ENCODE assay signal across 25 mouse cellular contexts in genomic region chr4:36038742-36039141, GRCm38 (mm10).
DNase-seq lines count a peak whose midpoint lies in the region; ATAC-seq and TF ChIP-seq lines count a peak whose summit lies in the region.
"Had no signal": no experiment of that assay in that cellular context is flagged by ENCODE, and none has a peak within 500 bp of the region (broad histone marks: within the 10 kb centered on the region; RNA-seq: fewer than 3 reads in every experiment).

No protein-coding gene starts in this region.

- peak in 1 of 2 experiments; percentile 3 for DNase-seq in layer of hippocampus, adult 2 months (ENCODE audit: low spot score in 2 of 2)
- no peak for DNase-seq in layer of hippocampus, postnatal 36 days
- no peak for DNase-seq in liver, postnatal 0 days
- peak; percentile 2 for DNase-seq in ES-CJ7 (ENCODE audit: low read depth, low spot score)
- DNase-seq in ovary, postnatal 36 days (ENCODE audit: low spot score): no peak
- DNase-seq in spleen, adult 18-20 months: no peak
- DNase-seq: adrenal gland, postnatal 10 days; adrenal gland, postnatal 36 days; cerebellum, adult 11 months; cerebellum, adult 2 months; cerebellum, adult 9-11 months; cerebellum, postnatal 25 days; forebrain, postnatal 0 days; gastrocnemius, adult 2 months; gastrocnemius, postnatal 14 days; heart, adult 11 months had no signal

- H3K27me3 ChIP-seq in liver, postnatal 0 days (ENCODE audit: insufficient read depth, low read length): no peaks in the 10 kb centered on the region
- no peaks in the 10 kb centered on the region for H3K27me3 ChIP-seq in liver, embryonic 12.5 days (replicated peaks)
- H3K27me3 ChIP-seq in intestine, embryonic 16.5 days (replicated peaks; ENCODE audit: control insufficient read depth, insufficient read depth, low read length): no peaks in the 10 kb centered on the region
- H3K27me3 ChIP-seq: embryonic facial prominence, embryonic 12.5 days; embryonic facial prominence, embryonic 15.5 days; hindbrain, embryonic 13.5 days; Patski had no signal

- no peaks in the 10 kb centered on the region for H3K9me3 ChIP-seq in liver, postnatal 0 days (ENCODE audit: low read length)
- no peaks in the 10 kb centered on the region for H3K9me3 ChIP-seq in liver, embryonic 12.5 days (replicated peaks)
- H3K9me3 ChIP-seq in intestine, embryonic 16.5 days (ENCODE audit: control insufficient read depth, low read length): no peaks in the 10 kb centered on the region
- H3K9me3 ChIP-seq: embryonic facial prominence, embryonic 12.5 days; embryonic facial prominence, embryonic 15.5 days; hindbrain, embryonic 13.5 days had no signal

- no peak overlapping the region for H3K4me2 ChIP-seq in liver, postnatal 0 days (ENCODE audit: low read depth, low read length)
- no peak overlapping the region for H3K4me2 ChIP-seq in liver, embryonic 12.5 days
- no peak overlapping the region for H3K4me2 ChIP-seq in intestine, embryonic 16.5 days (ENCODE audit: low read depth, low read length)
- H3K4me2 ChIP-seq: embryonic facial prominence, embryonic 12.5 days; embryonic facial prominence, embryonic 15.5 days; heart, embryonic 11.5 days; hindbrain, embryonic 13.5 days had no signal

- 62% methylated on average over 2 of the region's 2 CpGs for WGBS in liver, postnatal 0 days (ENCODE audit: insufficient replicate concordance)
- WGBS in liver, embryonic 12.5 days (ENCODE audit: insufficient replicate concordance): 72% methylated on average over 2 of the region's 2 CpGs
- 86% methylated on average over 2 of the region's 2 CpGs for WGBS in intestine, embryonic 16.5 days

- H3K36me3 ChIP-seq in liver, postnatal 0 days (replicated peaks; ENCODE audit: insufficient read depth, low read length): no peaks in the 10 kb centered on the region
- no peaks in the 10 kb centered on the region for H3K36me3 ChIP-seq in liver, embryonic 12.5 days
- no peaks in the 10 kb centered on the region for H3K36me3 ChIP-seq in intestine, embryonic 16.5 days (ENCODE audit: control insufficient read depth, insufficient read depth, low read length)
- H3K36me3 ChIP-seq: embryonic facial prominence, embryonic 12.5 days; embryonic facial prominence, embryonic 15.5 days; G1E; hindbrain, embryonic 13.5 days had no signal

- no peak for TF ChIP-seq CTCF in layer of hippocampus, adult 2 months (conservative IDR thresholded peaks at IDR 0.05)
- no peak for TF ChIP-seq CTCF in liver, postnatal 0 days (IDR thresholded peaks at IDR 0.05; ENCODE audit: low read depth)

- no peak overlapping the region for H3K9ac ChIP-seq in liver, postnatal 0 days (replicated peaks)
- no peak overlapping the region for H3K9ac ChIP-seq in liver, embryonic 12.5 days
- no peak overlapping the region for H3K9ac ChIP-seq in intestine, embryonic 16.5 days (ENCODE audit: low read depth, low read length)
- H3K9ac ChIP-seq: embryonic facial prominence, embryonic 12.5 days; embryonic facial prominence, embryonic 15.5 days; forebrain, postnatal 0 days; hindbrain, embryonic 13.5 days had no signal

- H3K4me1 ChIP-seq in liver, postnatal 0 days (ENCODE audit: insufficient read depth): no peaks in the 10 kb centered on the region
- H3K4me1 ChIP-seq in liver, embryonic 12.5 days: no peaks in the 10 kb centered on the region
- H3K4me1 ChIP-seq in intestine, embryonic 16.5 days (ENCODE audit: control insufficient read depth, insufficient read depth, low read length): no peaks in the 10 kb centered on the region
- H3K4me1 ChIP-seq: embryonic facial prominence, embryonic 12.5 days; embryonic facial prominence, embryonic 15.5 days; hindbrain, embryonic 13.5 days had no signal

- peak overlapping the region; percentile 34 for H3K4me3 ChIP-seq in layer of hippocampus, adult 2 months
- no peak overlapping the region for H3K4me3 ChIP-seq in liver, postnatal 0 days (ENCODE audit: low read depth, low read length)
- H3K4me3 ChIP-seq in liver, embryonic 12.5 days: no peak overlapping the region
- no peak overlapping the region for H3K4me3 ChIP-seq in intestine, embryonic 16.5 days (ENCODE audit: low read length)
- H3K4me3 ChIP-seq: embryonic facial prominence, embryonic 12.5 days; embryonic facial prominence, embryonic 15.5 days; gastrocnemius, adult 2 months; hindbrain, embryonic 13.5 days had no signal

- H3K27ac ChIP-seq in layer of hippocampus, adult 2 months: peak overlapping the region; percentile 71; the same call in 1 of the 2 replicates
- H3K27ac ChIP-seq in liver, postnatal 0 days (ENCODE audit: low read depth): no peak overlapping the region
- no peak overlapping the region for H3K27ac ChIP-seq in liver, embryonic 12.5 days
- H3K27ac ChIP-seq in intestine, embryonic 16.5 days (ENCODE audit: low read length): no peak overlapping the region
- H3K27ac ChIP-seq: embryonic facial prominence, embryonic 12.5 days; embryonic facial prominence, embryonic 15.5 days; gastrocnemius, adult 2 months; hindbrain, embryonic 13.5 days had no signal

- TF ChIP-seq EP300 in liver, postnatal 0 days (IDR thresholded peaks at IDR 0.05; ENCODE audit: low read depth): no peak

- peak; percentile 21; the same call in 1 of the 2 replicates for ATAC-seq in liver, postnatal 0 days
- ATAC-seq in liver, embryonic 12.5 days: no peak
- ATAC-seq in intestine, embryonic 16.5 days: peak; percentile 87
- ATAC-seq: forebrain, embryonic 14.5 days; forebrain, postnatal 0 days; Patski had no signal
